Mouse (Mus musculus): ENCODE results near the gene Acadvl.

GRCm38 (mm10) chr11:70019495-70020021, 4.3 kb upstream of the Acadvl start:
- TF ChIP-seq POLR2A (IDR thresholded peaks at IDR 0.05; ENCODE audit: insufficient read depth, low read depth, low read length): 0 out of 2 replicates have a peak, but pooled peaks have one; percentile 44
- no peak for TF ChIP-seq CTCF (IDR thresholded peaks at IDR 0.05; ENCODE audit: insufficient read depth, low read depth, low read length)

Data from olfactory bulb, adult 2 months (tissue).